Mouse (Mus musculus): Measurements from ENCODE around the gene Mical3.
A peak's percentile ranks its signal among the peaks of the same experiment; 100 is the strongest.

Mical3 gene

GRCm38 (mm10) chr6:121009651-121010050, 121.1 kb downstream of the Mical3 start:
- no peak for DNase-seq (ENCODE audit: low spot score)

- DNase-seq (ENCODE audit: low spot score), result no peak
Observed at GRCm38 (mm10) chr6:121004959-121005358, 125.8 kb downstream of the Mical3 start.

- DNase-seq (ENCODE audit: low spot score), result no peak
Observed at GRCm38 (mm10) chr6:121002952-121003351, 127.8 kb downstream of the Mical3 start.

DNA sequence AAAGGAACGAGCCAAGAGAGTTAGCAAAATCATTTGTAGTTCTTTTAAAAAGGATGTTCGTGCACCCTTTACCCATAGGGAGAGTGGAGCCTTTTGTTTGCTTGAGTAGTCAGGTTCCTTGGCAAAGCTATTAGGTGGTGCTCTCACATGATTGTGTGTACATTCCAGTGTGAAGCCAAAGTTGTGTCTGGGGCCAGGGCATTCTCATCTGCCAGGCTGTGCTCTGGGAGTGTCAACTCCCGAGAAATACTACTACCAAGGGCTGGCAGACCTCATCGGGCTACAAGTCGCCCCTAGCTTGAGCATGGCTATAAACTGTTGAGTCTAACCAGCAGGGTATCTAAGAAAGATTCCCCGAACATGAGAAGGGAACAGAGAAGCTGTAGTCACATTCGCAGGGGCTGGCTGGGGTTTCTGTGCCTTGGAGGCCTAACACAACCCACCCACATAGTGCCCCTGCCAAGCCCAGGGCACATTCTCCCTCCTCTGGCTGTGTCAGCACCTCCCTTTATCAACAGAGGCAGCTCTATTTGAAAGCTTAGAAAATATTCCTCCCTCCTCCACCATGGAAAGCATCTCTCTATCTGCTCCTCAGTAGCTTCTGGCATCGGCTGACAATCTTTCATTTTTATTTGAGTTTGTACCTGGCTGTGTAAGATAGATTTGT, 130.8 kb downstream of the Mical3 start:
- DNase-seq (ENCODE audit: low spot score), result no peak

GRCm38 (mm10) chr6:120999087-120999486, 131.7 kb downstream of the Mical3 start:
- DNase-seq (ENCODE audit: low spot score), result no peak

GRCm38 (mm10) chr6:120996607-120997006, 134.2 kb downstream of the Mical3 start:
- DNase-seq (ENCODE audit: low spot score), result no peak

- no peak for DNase-seq (ENCODE audit: low spot score)
Observed at GRCm38 (mm10) chr6:120995541-120995940, 135.3 kb downstream of the Mical3 start.

GRCm38 (mm10) chr6:120991857-120992256, 138.9 kb downstream of the Mical3 start:
- no peak for DNase-seq (ENCODE audit: low spot score)

GRCm38 (mm10) chr6:120987571-120988084, 143.2 kb downstream of the Mical3 start:
- DNase-seq (ENCODE audit: low spot score), result no peak

- DNase-seq (ENCODE audit: low spot score), result no peak
Observed at GRCm38 (mm10) chr6:120987164-120987563, 143.6 kb downstream of the Mical3 start.

DNA sequence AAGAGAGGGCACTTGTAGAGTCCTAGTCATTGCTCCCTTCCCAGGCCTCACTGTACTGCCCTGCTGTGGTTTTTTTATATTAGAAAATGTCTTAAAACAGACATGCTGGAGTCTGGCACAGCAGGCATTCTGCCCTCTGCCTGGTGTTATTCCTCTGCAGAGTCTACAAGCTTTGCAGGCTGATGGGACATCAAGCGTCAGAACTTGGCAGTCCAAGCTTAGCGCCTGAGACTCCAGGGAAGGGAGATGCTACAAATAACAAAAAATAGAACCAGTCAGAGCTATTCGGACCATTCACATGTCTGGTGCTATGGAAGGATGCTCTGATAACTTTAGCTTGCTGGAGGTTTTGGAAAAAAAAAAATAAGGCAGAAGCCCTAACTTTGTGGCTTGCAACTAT, 144.6 kb downstream of the Mical3 start:
- DNase-seq (ENCODE audit: low spot score), result no peak

DNA sequence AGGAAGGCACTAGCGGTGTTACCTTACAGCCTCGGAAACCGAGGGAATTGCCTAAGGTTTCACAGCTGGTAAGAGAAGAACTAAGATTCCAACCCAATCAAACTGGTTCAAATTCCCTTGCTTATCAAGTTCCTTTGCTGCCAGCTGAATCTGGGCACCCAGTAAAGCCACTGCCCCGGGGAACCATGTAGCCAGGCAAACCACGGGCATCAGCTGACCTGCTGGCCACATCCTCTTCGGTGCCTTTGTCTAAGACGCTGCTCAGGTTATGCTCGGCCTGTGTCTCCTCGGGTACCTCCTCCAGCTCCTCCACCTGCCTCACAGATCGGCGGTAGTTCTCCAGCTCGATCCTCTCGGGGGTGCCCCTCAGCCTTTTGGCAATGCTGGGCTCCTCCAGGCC, 148.5 kb downstream of the Mical3 start:
- DNase-seq (ENCODE audit: low spot score), result no peak

DNA sequence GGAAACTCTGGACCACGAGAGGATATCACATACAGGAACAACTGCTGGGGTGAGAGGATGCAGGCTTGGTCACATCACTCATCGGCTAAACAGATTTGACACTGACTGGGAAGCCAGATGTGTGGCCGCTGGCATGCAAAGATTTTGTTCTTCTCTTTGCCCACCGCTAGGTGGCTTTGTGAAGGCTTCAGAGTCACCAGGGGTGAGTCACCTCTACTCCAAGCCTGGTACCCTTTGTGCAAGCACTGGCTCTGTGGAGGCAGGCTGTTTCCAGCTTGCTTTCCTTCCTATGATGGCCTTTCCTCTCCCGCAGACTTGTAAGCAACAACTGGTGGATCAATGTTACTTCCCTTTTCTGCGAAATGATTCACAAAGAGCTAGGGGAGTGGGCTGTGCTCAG, 149.3 kb downstream of the Mical3 start:
- DNase-seq (ENCODE audit: low spot score), result no peak

- DNase-seq (ENCODE audit: low spot score), result no peak
Observed at GRCm38 (mm10) chr6:120978019-120978621, 152.7 kb downstream of the Mical3 start.

GRCm38 (mm10) chr6:120976991-120977390, 153.8 kb downstream of the Mical3 start:
- no peak for DNase-seq (ENCODE audit: low spot score)

GRCm38 (mm10) chr6:120976097-120976496, 154.7 kb downstream of the Mical3 start:
- no peak for DNase-seq (ENCODE audit: low spot score)

GRCm38 (mm10) chr6:120971797-120972590, 158.8 kb downstream of the Mical3 start:
- peak; percentile 76 for DNase-seq (ENCODE audit: low spot score)

DNA sequence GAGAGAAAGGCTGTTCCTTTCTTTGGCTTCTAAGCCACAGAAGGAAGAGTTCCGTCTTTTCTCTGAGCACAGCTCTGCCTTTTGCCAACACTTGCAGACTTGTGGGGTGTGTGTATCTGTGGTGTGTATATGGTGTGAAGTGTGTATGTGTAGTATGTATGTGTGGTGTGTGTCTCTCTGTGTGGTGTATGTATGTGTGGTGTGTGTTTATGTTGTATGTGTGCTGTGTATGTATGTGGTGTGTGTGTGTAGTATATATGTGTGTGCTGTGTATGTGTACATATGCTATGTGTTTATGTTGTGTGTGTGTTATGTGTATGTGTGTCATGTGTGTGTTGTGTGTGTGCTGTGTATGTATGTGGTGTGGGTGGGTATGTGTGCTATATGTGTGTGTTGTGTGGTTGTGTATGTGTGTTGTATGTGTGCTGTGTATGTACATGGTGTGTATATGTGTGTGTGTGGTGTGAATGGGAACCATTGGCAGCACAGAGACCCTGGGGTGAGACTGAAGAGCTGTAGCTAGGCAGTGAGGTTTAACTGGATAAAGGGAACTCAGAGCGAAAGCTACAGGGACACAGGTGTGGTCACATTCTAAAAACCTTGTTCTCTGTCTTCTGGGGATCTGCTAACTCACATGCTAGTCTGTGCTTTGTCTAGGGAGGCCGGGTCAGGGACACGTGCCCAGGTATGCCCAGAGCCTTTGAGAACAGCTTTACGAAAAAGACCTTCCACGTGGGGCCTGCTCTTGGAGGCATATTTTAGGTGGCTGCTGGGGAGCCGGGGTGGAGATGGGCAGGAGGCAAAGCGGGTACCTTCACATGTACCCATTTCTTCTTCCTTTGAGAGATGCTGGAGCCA, 159.6 kb downstream of the Mical3 start:
- DNase-seq (ENCODE audit: low spot score), result no peak

DNA sequence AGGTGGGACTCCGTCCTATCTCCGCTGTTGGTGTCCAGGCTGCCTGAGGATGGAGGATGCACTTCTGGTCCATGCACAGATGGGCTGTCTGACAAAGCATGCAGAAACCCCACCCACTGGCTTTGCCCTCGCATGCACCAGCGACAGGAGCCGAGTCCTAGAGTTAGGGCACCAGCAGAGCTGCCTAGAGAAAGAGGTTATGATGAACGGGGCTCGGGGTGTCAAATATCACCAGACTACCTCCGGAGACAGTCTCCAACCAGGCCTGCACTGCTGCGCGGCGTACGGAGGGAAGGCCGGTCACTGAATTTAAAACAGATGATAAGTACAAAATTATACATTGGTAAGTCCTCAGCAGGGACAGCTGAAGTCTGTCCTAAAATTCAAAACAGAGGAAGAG, 165.0 kb downstream of the Mical3 start:
- no peak for DNase-seq (ENCODE audit: low spot score)

GRCm38 (mm10) chr6:120964179-120964578, 166.6 kb downstream of the Mical3 start:
- DNase-seq (ENCODE audit: low spot score), result no peak

- no peak for DNase-seq (ENCODE audit: low spot score)
Observed at GRCm38 (mm10) chr6:120960338-120961030, 170.3 kb downstream of the Mical3 start.
